7 mouse cellular contexts compared by ENCODE assay signal in the genomic region with DNA sequence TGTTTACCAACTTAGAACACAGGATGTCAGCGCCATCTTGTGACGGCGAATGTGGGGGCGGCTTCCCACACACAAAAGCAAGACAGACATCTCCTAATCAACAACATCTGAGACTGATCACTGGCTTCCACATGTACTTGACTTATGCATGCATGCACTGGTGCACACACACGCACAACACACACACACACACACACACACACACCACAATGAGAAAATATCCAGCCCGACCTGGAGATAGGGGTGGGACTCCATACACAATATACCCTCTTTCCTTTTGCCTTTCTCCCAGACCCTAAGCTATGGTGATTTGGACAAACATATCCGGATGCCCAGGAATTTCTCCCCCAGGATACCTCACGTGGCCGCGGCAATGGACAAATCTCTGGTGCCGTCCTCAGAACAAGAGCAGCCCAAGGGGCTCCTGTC. TPM values are rescaled to one million over a fixed set of nuclear protein-coding genes. Genes with fewer than 3 reads are reported as not detected.
A peak's percentile ranks its signal among the peaks of the same experiment; 100 is the strongest.
DNase-seq lines count a peak whose midpoint lies in the region; ATAC-seq and TF ChIP-seq lines count a peak whose summit lies in the region.

No protein-coding gene starts in this region.

- H3K27me3 ChIP-seq in heart, embryonic 10.5 days (ENCODE audit: insufficient read depth, poor library complexity, severe bottlenecking): no peaks in the 10 kb centered on the region
- H3K27me3 ChIP-seq in kidney, embryonic 15.5 days: no peaks in the 10 kb centered on the region
- no peaks in the 10 kb centered on the region for H3K27me3 ChIP-seq in spleen, adult 2 months (ENCODE audit: control insufficient read depth, insufficient read depth, low read length)

- H3K36me3 ChIP-seq in heart, embryonic 10.5 days: no peaks in the 10 kb centered on the region
- H3K36me3 ChIP-seq in kidney, embryonic 15.5 days: no peaks in the 10 kb centered on the region
- H3K36me3 ChIP-seq in spleen, adult 2 months (ENCODE audit: control insufficient read depth, insufficient read depth, low read length): no peaks in the 10 kb centered on the region

- TF ChIP-seq POLR2A in spleen, adult 2 months (IDR thresholded peaks at IDR 0.05; ENCODE audit: low read depth, low read length): no peak; the same call in 1 of the 2 replicates

- peak overlapping the region; percentile 48 for H3K4me2 ChIP-seq in kidney, embryonic 15.5 days

- DNase-seq in CD8-positive naive resting alpha-beta T cell, adult 2 months (ENCODE audit: low read depth in 2 of 2, low spot score in 2 of 2): peak; percentile 57 to 64
- peak; percentile 77 for DNase-seq in brain, adult 2 months (ENCODE audit: low read depth, low spot score)
- no peak for DNase-seq in heart, embryonic 10.5 days (ENCODE audit: low spot score)
- DNase-seq in lung, postnatal 25 days (ENCODE audit: low spot score): peak; percentile 47
- peak in 1 of 2 experiments; percentile 75 for DNase-seq in spleen, adult 2 months (ENCODE audit: low read depth in 1 of 2, low spot score in 2 of 2)
- no peak for DNase-seq in frontal cortex, postnatal 36 days (ENCODE audit: low spot score in 2 of 2)

- ATAC-seq in kidney, embryonic 15.5 days (replicated peaks; ENCODE audit: low FRiP score): no peak; the same call in 1 of the 2 replicates

- 43% methylated on average over 11 of the region's 11 CpGs for WGBS in heart, embryonic 10.5 days
- 30% methylated on average over 11 of the region's 11 CpGs for WGBS in kidney, embryonic 15.5 days
- 46% methylated on average over 11 of the region's 11 CpGs for WGBS in spleen, adult 2 months

- H3K9me3 ChIP-seq in heart, embryonic 10.5 days: no peaks in the 10 kb centered on the region
- no peaks in the 10 kb centered on the region for H3K9me3 ChIP-seq in kidney, embryonic 15.5 days (replicated peaks)

- H3K27ac ChIP-seq in heart, embryonic 10.5 days: peak overlapping the region; percentile 79
- peak overlapping the region; percentile 82 for H3K27ac ChIP-seq in kidney, embryonic 15.5 days
- peak overlapping the region; percentile 93 for H3K27ac ChIP-seq in spleen, adult 2 months (ENCODE audit: insufficient read depth, low read length)

- H3K4me3 ChIP-seq in heart, embryonic 10.5 days: peak overlapping the region; percentile 38
- peak overlapping the region; percentile 18 for H3K4me3 ChIP-seq in kidney, embryonic 15.5 days (replicated peaks)
- H3K4me3 ChIP-seq in spleen, adult 2 months (ENCODE audit: extremely low read depth, insufficient read depth, insufficient read length): peak overlapping the region; percentile 36; the same call in 1 of the 2 replicates

- H3K4me1 ChIP-seq in heart, embryonic 10.5 days: peaks cover 15% of the 10 kb centered on the region; the same call in 1 of the 2 replicates
- peaks cover 26% of the 10 kb centered on the region for H3K4me1 ChIP-seq in kidney, embryonic 15.5 days
- H3K4me1 ChIP-seq in spleen, adult 2 months (ENCODE audit: control insufficient read depth, insufficient read depth, insufficient read length): peaks cover 10% of the 10 kb centered on the region; the same call in 1 of the 2 replicates

- no peak for TF ChIP-seq CTCF in spleen, adult 2 months (IDR thresholded peaks at IDR 0.05; ENCODE audit: extremely low read depth, insufficient read depth, insufficient read length, insufficient replicate concordance)

- H3K9ac ChIP-seq in kidney, embryonic 15.5 days: no peak overlapping the region; the same call in 1 of the 2 replicates

RNA-seq across cellular contexts. Expression of a gene that starts 3.2 kb away (rescaled TPM):
- 60.4 and 69.6 TPM in 2 replicates for polyA plus RNA-seq in heart, embryonic 10.5 days (2016; fragmentation: Nextera tagmentation; extraction: Ambion mirVana)
- 62.9 and 67.4 TPM in 2 replicates for polyA plus RNA-seq in kidney, embryonic 15.5 days (2015; fragmentation: Nextera tagmentation; extraction: Ambion mirVana)
- 35.8 and 44.0 TPM in 2 replicates for polyA plus RNA-seq in spleen, adult 2 months (2012; rRNA removed)

RNA-seq across cellular contexts. Expression of a gene that starts 25.6 kb away (rescaled TPM):
- 0.43 and 0.72 TPM in 2 replicates for polyA plus RNA-seq in heart, embryonic 10.5 days (2016; fragmentation: Nextera tagmentation; extraction: Ambion mirVana)
- polyA plus RNA-seq in kidney, embryonic 15.5 days (2015; fragmentation: Nextera tagmentation; extraction: Ambion mirVana): 0.26 and 0.39 TPM in 2 replicates
- polyA plus RNA-seq in spleen, adult 2 months (2012; rRNA removed): 0.35 and 0.56 TPM in 2 replicates

RNA-seq across cellular contexts. Expression of a gene that starts 32.4 kb away (rescaled TPM):
- polyA plus RNA-seq in heart, embryonic 10.5 days (2016; fragmentation: Nextera tagmentation; extraction: Ambion mirVana): 11.5 and 11.6 TPM in 2 replicates
- polyA plus RNA-seq in kidney, embryonic 15.5 days (2015; fragmentation: Nextera tagmentation; extraction: Ambion mirVana): 11.4 and 12.1 TPM in 2 replicates
- polyA plus RNA-seq in spleen, adult 2 months (2012; rRNA removed): 6.1 and 7.6 TPM in 2 replicates

RNA-seq across cellular contexts. Expression of a gene that starts 39.0 kb away (rescaled TPM):
- not detected in 2 replicates for polyA plus RNA-seq in heart, embryonic 10.5 days (2016; fragmentation: Nextera tagmentation; extraction: Ambion mirVana)
- not detected in 2 replicates for polyA plus RNA-seq in kidney, embryonic 15.5 days (2015; fragmentation: Nextera tagmentation; extraction: Ambion mirVana)
- not detected in 2 replicates for polyA plus RNA-seq in spleen, adult 2 months (2012; rRNA removed)

RNA-seq across cellular contexts. Expression of a gene that starts 50.9 kb away (rescaled TPM):
- 24.1 and 25.1 TPM in 2 replicates for polyA plus RNA-seq in heart, embryonic 10.5 days (2016; fragmentation: Nextera tagmentation; extraction: Ambion mirVana)
- 22.1 and 24.3 TPM in 2 replicates for polyA plus RNA-seq in kidney, embryonic 15.5 days (2015; fragmentation: Nextera tagmentation; extraction: Ambion mirVana)
- polyA plus RNA-seq in spleen, adult 2 months (2012; rRNA removed): 34.1 and 37.1 TPM in 2 replicates

Comparison
In these comparisons a context has a peak if more than half of its experiments do, and no peak if none do; other contexts are left out.
1. DNase-seq: peak in CD8-positive naive resting alpha-beta T cell, adult 2 months (2 of 2), brain, adult 2 months (single experiment) and lung, postnatal 25 days (single experiment); none in heart, embryonic 10.5 days (single experiment) and frontal cortex, postnatal 36 days (0 of 2).
2. Peak in every context shown above with its lines, with median percentiles within 50 percentile points of each other: H3K27ac ChIP-seq and H3K4me3 ChIP-seq.